Mouse (Mus musculus) heart, postnatal 0 days (tissue): ENCODE data around the gene Kndc1.

ENCODE experiments used
- CTCF ChIP-seq: IDR thresholded peaks from 2 replicates; pipeline ENCODE4 v1.5.1; 2016; ENCODE audit warnings: antibody characterized with exemption, control low read depth, low read depth
- EP300 ChIP-seq: IDR thresholded peaks from 2 replicates; pipeline ENCODE4 v1.6.1; 2016; ENCODE audit warnings: antibody characterized with exemption, low read depth

DNA sequence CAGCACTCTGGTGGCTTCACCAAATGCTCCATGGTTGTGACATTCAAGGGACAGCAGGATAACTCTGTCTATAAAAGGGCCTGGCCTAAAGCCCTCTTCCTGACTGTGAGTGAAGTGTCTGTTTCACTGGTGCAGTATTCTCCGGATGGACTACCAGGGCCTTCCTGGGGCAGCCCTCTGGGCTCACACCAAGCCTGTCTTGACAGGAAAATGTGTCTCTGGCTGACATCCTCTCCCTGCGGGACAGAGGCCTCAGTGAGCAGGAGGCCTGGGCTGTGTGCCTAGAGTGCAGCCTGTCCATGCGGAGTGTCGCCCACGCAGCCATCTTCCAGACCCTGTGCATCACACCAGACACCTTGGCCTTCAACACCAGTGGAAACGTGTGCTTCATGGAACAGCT, 6.4 kb downstream of the Kndc1 start:
- TF ChIP-seq CTCF (no peak), EP300 (no peak)
